Mouse (Mus musculus) embryonic facial prominence, embryonic 11.5 days (tissue): ENCODE measurements around the gene Rdh12. TPM values are rescaled to one million over a fixed set of nuclear protein-coding genes. Genes with fewer than 3 reads are reported as not detected.
"Not testable (repeated sequence)": the region's sequence is repeated elsewhere in the genome, so short reads cannot be mapped to it uniquely, and the experiment has no call there.

Experiments used
- ATAC-seq: fragments of 200-750 bp; cut with Nextera tagmentation; replicated peaks from 2 replicates; pipeline ENCODE4 v1.8.0; 2017; ENCODE audit warnings: low read depth; ENCODE audit not compliant: insufficient number of reproducible peaks, low FRiP score, low TSS enrichment
- DNase-seq: peaks from one replicate; pipeline ENCODE4 v3.0.0-alpha.2; 2015; ENCODE audit warnings: low spot score
- H3K27ac ChIP-seq: fragments of 300-500 bp; sonication (generic); replicated peaks from 2 replicates; pipeline ENCODE4 v1.5.1; 2014; ENCODE audit warnings: mild to moderate bottlenecking, low read depth, low read length, control low read depth
- H3K27me3 ChIP-seq: fragments of 300-500 bp; sonication (generic); 2 replicates; pipeline ENCODE4 v1.6.1; 2014; ENCODE audit warnings: mild to moderate bottlenecking, low read length, moderate library complexity, mixed read lengths; ENCODE audit not compliant: control insufficient read depth, insufficient read depth
- H3K36me3 ChIP-seq: fragments of 300-500 bp; sonication (generic); replicated peaks from 2 replicates; pipeline ENCODE4 v1.6.1; 2014; ENCODE audit warnings: low read depth, mild to moderate bottlenecking, low read length, moderate library complexity, mixed read lengths; ENCODE audit not compliant: control insufficient read depth, insufficient read depth
- H3K4me1 ChIP-seq: fragments of 300-500 bp; sonication (generic); 2 replicates; pipeline ENCODE4 v1.6.1; 2014; ENCODE audit warnings: low read length, mixed read lengths; ENCODE audit not compliant: control insufficient read depth, insufficient read depth
- H3K4me2 ChIP-seq: fragments of 300-500 bp; sonication (generic); 2 replicates; pipeline ENCODE4 v1.6.1; 2014; ENCODE audit warnings: low read depth, mild to moderate bottlenecking, control low read depth, low read length, moderate library complexity
- H3K4me3 ChIP-seq: fragments of 300-500 bp; sonication (generic); 2 replicates; pipeline ENCODE4 v1.5.1; 2014; ENCODE audit warnings: low read depth, low read length, control low read depth
- H3K9ac ChIP-seq: fragments of 300-500 bp; sonication (generic); replicated peaks from 2 replicates; pipeline ENCODE4 v1.6.1; 2014; ENCODE audit warnings: mild to moderate bottlenecking, control low read depth, low read length
- H3K9me3 ChIP-seq: fragments of 300-500 bp; sonication (generic); replicated peaks from 2 replicates; pipeline ENCODE4 v1.6.1; 2016; ENCODE audit warnings: mild to moderate bottlenecking, low read length, inconsistent platforms, mixed read lengths; ENCODE audit not compliant: control insufficient read depth
- WGBS: fragments of 180-500 bp; shearing (Covaris S2); extraction: QIAGEN DNeasy Blood & Tissue Kit; methylation state at CpG from one replicate; pipeline ENCODE4 v1.1.7; 2014; 5-methylcytosine and 5-hydroxymethylcytosine counted together
- polyA plus RNA-seq: library from polyadenylated mRNA; unstranded; fragments of >200 nt; fragmentation: Nextera tagmentation; extraction: Ambion mirVana; gene quantifications from 2 replicates; pipeline ENCODE4 v1.2.1, GENCODE M21; 2014

Rdh12 gene
- polyA plus RNA-seq, 1 experiment from 2014 or later: 2.8 TPM

- Histone ChIP-seq H3K36me3 (no peaks in the 10 kb centered on the region; the same call in none of the 2 replicates), H3K9ac (no peak overlapping the region)
Measured at GRCm38 (mm10) chr12:79175998-79176397, 32.7 kb upstream of the Rdh12 start.

GRCm38 (mm10) chr12:79185160-79185559 lies 23.6 kb upstream of the Rdh12 start:
- not testable (repeated sequence) for H3K4me1 ChIP-seq, H3K9ac ChIP-seq, H3K27ac ChIP-seq, H3K4me2 ChIP-seq, H3K9me3 ChIP-seq, H3K4me3 ChIP-seq, DNase-seq, ATAC-seq, H3K27me3 ChIP-seq, H3K36me3 ChIP-seq
- WGBS: 91% methylated on average over 5 of the region's 6 CpGs

More at GRCm38 (mm10) chr12:79175998-79176397, 32.7 kb upstream of the Rdh12 start:
- DNase-seq: no peak
- 95% methylated on average over 5 of the region's 5 CpGs for WGBS
- peaks cover 2% of the 10 kb centered on the region; the same call in 1 of the 2 replicates for H3K4me1 ChIP-seq
- no peak overlapping the region for H3K4me2 ChIP-seq
- no peaks in the 10 kb centered on the region for H3K9me3 ChIP-seq
- H3K4me3 ChIP-seq: no peak overlapping the region
- ATAC-seq: no peak
- no peaks in the 10 kb centered on the region for H3K27me3 ChIP-seq
- no peak overlapping the region for H3K27ac ChIP-seq

GRCm38 (mm10) chr12:79190931-79191673 lies 17.6 kb upstream of the Rdh12 start:
- peak; percentile 83 for DNase-seq
- H3K36me3 ChIP-seq: no peaks in the 10 kb centered on the region
- ATAC-seq: peak; percentile 80; the same call in 1 of the 2 replicates
- H3K9me3 ChIP-seq: no peaks in the 10 kb centered on the region
- H3K9ac ChIP-seq: peak overlapping the region; percentile 66
- H3K4me1 ChIP-seq: peaks cover 2% of the 10 kb centered on the region; the same call in 1 of the 2 replicates
- H3K4me3 ChIP-seq: peak overlapping the region; percentile 53
- under 1% methylated on average over 18 of the region's 18 CpGs for WGBS
- H3K27ac ChIP-seq: no peak overlapping the region
- H3K4me2 ChIP-seq: peak overlapping the region; percentile 57
- H3K27me3 ChIP-seq: no peaks in the 10 kb centered on the region

GRCm38 (mm10) chr12:79191701-79192100 lies 17.0 kb upstream of the Rdh12 start:
- H3K9me3 ChIP-seq: no peaks in the 10 kb centered on the region
- peak overlapping the region; percentile 66 for H3K9ac ChIP-seq
- no peaks in the 10 kb centered on the region for H3K36me3 ChIP-seq
- H3K4me1 ChIP-seq: peaks cover 2% of the 10 kb centered on the region; the same call in 1 of the 2 replicates
- DNase-seq (peak; percentile 91), ATAC-seq (peak; percentile 83)
- H3K27me3 ChIP-seq: no peaks in the 10 kb centered on the region
- H3K4me2 ChIP-seq: peak overlapping the region; percentile 57
- no peak overlapping the region for H3K27ac ChIP-seq
- peak overlapping the region; percentile 53 for H3K4me3 ChIP-seq
- WGBS: 4% methylated on average over 14 of the region's 14 CpGs

GRCm38 (mm10) chr12:79192193-79192592 lies 16.5 kb upstream of the Rdh12 start, which contains the start of gene Rdh11:
TSS of gene Rdh11 (minus strand) at chr12:79192293.
- DNase-seq: no peak
- 46% methylated on average over 6 of the region's 6 CpGs for WGBS
- H3K27ac ChIP-seq: no peak within 1 kb of the TSS

GRCm38 (mm10) chr12:79193441-79193840 lies 15.3 kb upstream of the Rdh12 start:
- Histone ChIP-seq H3K36me3 (no peaks in the 10 kb centered on the region), H3K4me1 (peaks cover 2% of the 10 kb centered on the region; the same call in 1 of the 2 replicates), H3K4me2 (no peak overlapping the region), H3K4me3 (no peak overlapping the region), H3K9me3 (no peaks in the 10 kb centered on the region), H3K9ac (no peak overlapping the region), H3K27me3 (no peaks in the 10 kb centered on the region), H3K27ac (no peak overlapping the region)
- ATAC-seq (no peak), DNase-seq (peak; percentile 83)
- 3% methylated on average over 3 of the region's 3 CpGs for WGBS

More at GRCm38 (mm10) chr12:79192193-79192592, 16.5 kb upstream of the Rdh12 start, which contains the start of gene Rdh11:
- Histone ChIP-seq H3K36me3 (no peaks in the 10 kb centered on the region), H3K4me2 (peak within 1 kb of the TSS; percentile 57), H3K27me3 (no peaks in the 10 kb centered on the region), H3K9ac (peak within 1 kb of the TSS; percentile 66), H3K4me1 (peaks cover 2% of the 10 kb centered on the region; the same call in 1 of the 2 replicates), H3K9me3 (no peaks in the 10 kb centered on the region), H3K4me3 (peak within 1 kb of the TSS; percentile 53)
- no peak for ATAC-seq

GRCm38 (mm10) chr12:79197105-79197504 lies 11.6 kb upstream of the Rdh12 start:
- H3K4me2 ChIP-seq: no peak overlapping the region
- DNase-seq (no peak), ATAC-seq (no peak)
- no peaks in the 10 kb centered on the region for H3K27me3 ChIP-seq
- H3K36me3 ChIP-seq: no peaks in the 10 kb centered on the region
- no peak overlapping the region for H3K9ac ChIP-seq
- no peak overlapping the region for H3K4me3 ChIP-seq
- no peak overlapping the region for H3K27ac ChIP-seq
- no peaks in the 10 kb centered on the region for H3K9me3 ChIP-seq
- H3K4me1 ChIP-seq: no peaks in the 10 kb centered on the region; the same call in 1 of the 2 replicates
- 88% methylated on average over 5 of the region's 5 CpGs for WGBS

GRCm38 (mm10) chr12:79201882-79202281 lies 6.8 kb upstream of the Rdh12 start:
- 69% methylated on average over 3 of the region's 3 CpGs for WGBS
- Histone ChIP-seq H3K9me3 (no peaks in the 10 kb centered on the region), H3K27me3 (no peaks in the 10 kb centered on the region), H3K4me1 (no peaks in the 10 kb centered on the region), H3K9ac (no peak overlapping the region), H3K27ac (no peak overlapping the region), H3K36me3 (no peaks in the 10 kb centered on the region), H3K4me3 (no peak overlapping the region), H3K4me2 (no peak overlapping the region)
- ATAC-seq (no peak), DNase-seq (no peak)
